Mouse (Mus musculus): ENCODE data around the gene Pdcd1lg2. TPM values are rescaled to one million over a fixed set of nuclear protein-coding genes. Genes with fewer than 3 reads are reported as not detected.

Gene Pdcd1lg2
- total and polyA plus RNA-seq, 3 experiments = 1.7 to 5.4 TPM; not detected in 1

GRCm38 (mm10) chr19:29472946-29473345 lies 62.2 kb downstream of the Pdcd1lg2 start:
- H3K4me3 ChIP-seq (ENCODE audit: control insufficient read depth in 1 of 2, insufficient read depth in 1 of 2, low read depth in 2 of 2, low read length in 2 of 2) = peak overlapping the region in 1 of 2 experiments; percentile 9; a peak in 2 of 4 replicates
- no peaks in the 10 kb centered on the region for H3K79me2 ChIP-seq (ENCODE audit: control insufficient read depth, insufficient read depth, low read length, poor library complexity)
- no peak overlapping the region for H3K9ac ChIP-seq (ENCODE audit: control insufficient read depth, low read depth, low read length, poor library complexity, severe bottlenecking)
- H3K27ac ChIP-seq (ENCODE audit: control insufficient read depth, low read depth, low read length) = peak overlapping the region; percentile 0; the same call in 1 of the 2 replicates
- H3K27me3 ChIP-seq (ENCODE audit: control insufficient read depth in 1 of 2, insufficient read depth in 2 of 2, low read length in 2 of 2) = no peaks in the 10 kb centered on the region
- peaks cover 52 to 56% of the 10 kb centered on the region in 2 experiments for H3K4me1 ChIP-seq (ENCODE audit: control insufficient read depth in 1 of 2, insufficient read depth in 2 of 2, low read length in 2 of 2)
- H3K36me3 ChIP-seq (ENCODE audit: control insufficient read depth in 1 of 2, insufficient read depth in 2 of 2, low read length in 2 of 2) = peaks cover 0 to 53% of the 10 kb centered on the region in 2 experiments; a peak in 2 of 4 replicates
- peak; percentile 58 for DNase-seq (ENCODE audit: low read depth, low spot score)
- no peaks in the 10 kb centered on the region for H3K9me3 ChIP-seq (replicated peaks; ENCODE audit: insufficient read depth, low read length)
- TF ChIP-seq HCFC1 (IDR thresholded peaks at IDR 0.05; ENCODE audit: low read depth, low read length) = no peak
- TF ChIP-seq MEF2A (IDR thresholded peaks at IDR 0.05; ENCODE audit: extremely low read depth, insufficient replicate concordance, low read depth, low read length, poor library complexity, severe bottlenecking) = no peak
- no peak for TF ChIP-seq ZMIZ1 (IDR thresholded peaks at IDR 0.05; ENCODE audit: low read depth, low read length)
- no peak for TF ChIP-seq USF1 (IDR thresholded peaks at IDR 0.05; ENCODE audit: low read depth, low read length)
- TF ChIP-seq ETS1 (IDR thresholded peaks at IDR 0.05; ENCODE audit: low read depth, low read length) = no peak
- TF ChIP-seq GABPA (IDR thresholded peaks at IDR 0.05; ENCODE audit: low read depth, low read length) = 0 out of 2 replicates have a peak, but pooled peaks have one; percentile 11
- TF ChIP-seq ELF1 (IDR thresholded peaks at IDR 0.05; ENCODE audit: low read depth, low read length) = no peak
- TF ChIP-seq SMC3 (IDR thresholded peaks at IDR 0.05; ENCODE audit: low read depth, low read length) = no peak
- TF ChIP-seq ZNF384 (IDR thresholded peaks at IDR 0.05; ENCODE audit: low read depth, low read length) = no peak
- no peak for TF ChIP-seq POLR2AphosphoS5 (IDR thresholded peaks at IDR 0.05; ENCODE audit: borderline replicate concordance, low read depth, low read length)
- no peak for TF ChIP-seq BHLHE40 (IDR thresholded peaks at IDR 0.05; ENCODE audit: borderline replicate concordance, low read depth, low read length)
- TF ChIP-seq MAZ (IDR thresholded peaks at IDR 0.05; ENCODE audit: low read depth, low read length) = 0 out of 2 replicates have a peak, but pooled peaks have one; percentile 24
- no peak for TF ChIP-seq POLR2AphosphoS2 (IDR thresholded peaks at IDR 0.05; ENCODE audit: low read length)
- no peak for TF ChIP-seq ZKSCAN1 (IDR thresholded peaks at IDR 0.05; ENCODE audit: low read depth, low read length)
- no peak for TF ChIP-seq ZC3H11A (IDR thresholded peaks at IDR 0.05; ENCODE audit: low read depth, low read length)
- TF ChIP-seq CHD1 (IDR thresholded peaks at IDR 0.05; ENCODE audit: low read depth, low read length) = no peak
- TF ChIP-seq TBP (IDR thresholded peaks at IDR 0.05; ENCODE audit: low read depth, low read length) = peak; percentile 52; the same call in 1 of the 2 replicates
- TF ChIP-seq E2F4 (IDR thresholded peaks at IDR 0.05; ENCODE audit: borderline replicate concordance, low read depth, low read length) = no peak
- no peak for TF ChIP-seq USF2 (IDR thresholded peaks at IDR 0.05; ENCODE audit: borderline replicate concordance in 1 of 2, insufficient read depth in 1 of 2, low read depth in 1 of 2, low read length in 2 of 2)
- no peak for TF ChIP-seq JUND (IDR thresholded peaks at IDR 0.05; ENCODE audit: low read depth, low read length)
- TF ChIP-seq POLR2A (IDR thresholded peaks at IDR 0.05; ENCODE audit: control insufficient read depth in 1 of 2, insufficient read depth in 1 of 2, low read depth in 1 of 2, low read length in 2 of 2, poor library complexity in 1 of 2) = no peak
- TF ChIP-seq GATA1 (IDR thresholded peaks at IDR 0.05; ENCODE audit: low read depth, low read length) = peak; percentile 66
- no peak; a peak in 1 of 4 replicates for TF ChIP-seq EP300 (IDR thresholded peaks at IDR 0.05; ENCODE audit: low read depth in 1 of 2, low read length in 2 of 2)

All from MEL (cell line).